Mouse (Mus musculus) B cell, adult (primary cell): ENCODE data around the gene Zfp330. TPM values are rescaled to one million over a fixed set of nuclear protein-coding genes. Genes with fewer than 3 reads are reported as not detected.

ENCODE experiments used
- total RNA-seq: library from RNA; stranded (reverse); gene quantifications from 4 replicates; pipeline ENCODE4 v1.2.4, GENCODE M21; 2023; ENCODE audit not compliant: inconsistent age

The Zfp330 gene
- total RNA-seq: 75.9 to 83.8 TPM (median 79.8 TPM) in 4 replicates

DNA sequence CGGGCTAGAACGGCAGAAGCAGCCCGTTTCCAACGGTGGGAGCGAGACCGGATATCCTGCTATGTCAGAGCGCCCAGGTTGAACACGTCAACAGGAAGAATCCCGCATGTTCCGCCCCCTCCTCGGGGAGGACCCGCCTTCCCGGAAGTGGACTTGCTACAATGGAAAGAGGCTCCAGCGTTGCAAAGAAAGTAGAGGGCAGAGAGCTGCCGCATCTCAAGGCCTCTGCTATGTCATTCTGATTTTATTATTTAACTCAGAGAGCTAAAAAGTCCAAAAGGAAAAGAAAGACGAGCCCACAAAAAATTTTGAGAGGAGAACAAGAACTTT is at the start of gene Zfp330:
Zfp330 (minus strand) TSS at position 68 of the 330 bp plus-strand sequence.

Other genes with a start within 250 kb of the Zfp330 start
- gene Rnf150, start 89.2 kb upstream of the Zfp330 start, total RNA-seq: 0.06 to 0.36 TPM (median 0.21 TPM) in 4 replicates